Mouse (Mus musculus) frontal cortex, adult (tissue): ENCODE data around the gene Hnrnpu.
A peak's percentile ranks its signal among the peaks of the same experiment; 100 is the strongest.

ENCODE experiments used
- ATAC-seq: cut with Nextera tagmentation; 2 replicates; pipeline ENCODE4 v1.9.2; 2017; ENCODE audit warnings: mild to moderate bottlenecking, moderate library complexity, mixed read lengths; ENCODE audit not compliant: low TSS enrichment

Hnrnpu gene

DNA sequence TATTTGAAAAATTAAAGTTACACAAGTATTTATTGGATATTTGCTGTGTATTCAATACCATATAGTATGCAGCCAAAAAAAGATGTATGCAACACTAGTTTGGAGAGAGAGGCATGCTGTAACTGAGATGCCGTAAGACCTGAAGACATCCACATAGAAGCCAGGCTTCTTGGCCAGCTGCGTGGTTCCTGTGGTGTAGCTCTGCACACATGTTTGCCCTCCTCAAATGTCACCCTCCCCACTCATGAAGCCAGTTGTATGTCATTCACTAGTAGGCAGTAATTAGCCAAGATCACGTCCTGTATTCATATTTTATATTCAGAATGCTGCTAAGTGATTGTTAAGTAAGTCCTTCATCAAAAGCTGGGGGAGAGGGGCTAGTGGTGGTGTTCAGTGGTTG, 3.8 kb upstream of the Hnrnpu start:
- ATAC-seq = no peak

DNA sequence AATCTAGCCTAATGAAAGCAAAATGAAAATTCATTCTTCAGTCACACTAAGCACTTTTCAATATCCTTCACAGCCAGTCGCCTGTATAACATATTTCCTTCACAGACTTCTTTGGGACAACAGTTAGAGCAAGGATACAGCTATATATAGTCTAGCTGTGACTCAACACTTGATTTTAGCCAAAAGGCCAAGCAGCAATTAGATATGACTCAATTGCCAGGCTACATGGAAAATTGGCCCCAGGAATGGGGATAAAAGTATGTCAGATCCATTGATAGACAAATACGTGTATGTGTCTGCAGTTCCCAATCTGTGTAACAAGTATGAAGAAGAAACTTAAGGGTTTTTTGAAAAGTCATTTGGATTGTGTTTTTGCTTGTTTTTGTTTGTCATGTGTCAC, 2.6 kb upstream of the Hnrnpu start:
- no peak for ATAC-seq

GRCm38 (mm10) chr1:178338318-178338641, 683 bp upstream of the Hnrnpu start:
- no peak for ATAC-seq

DNA sequence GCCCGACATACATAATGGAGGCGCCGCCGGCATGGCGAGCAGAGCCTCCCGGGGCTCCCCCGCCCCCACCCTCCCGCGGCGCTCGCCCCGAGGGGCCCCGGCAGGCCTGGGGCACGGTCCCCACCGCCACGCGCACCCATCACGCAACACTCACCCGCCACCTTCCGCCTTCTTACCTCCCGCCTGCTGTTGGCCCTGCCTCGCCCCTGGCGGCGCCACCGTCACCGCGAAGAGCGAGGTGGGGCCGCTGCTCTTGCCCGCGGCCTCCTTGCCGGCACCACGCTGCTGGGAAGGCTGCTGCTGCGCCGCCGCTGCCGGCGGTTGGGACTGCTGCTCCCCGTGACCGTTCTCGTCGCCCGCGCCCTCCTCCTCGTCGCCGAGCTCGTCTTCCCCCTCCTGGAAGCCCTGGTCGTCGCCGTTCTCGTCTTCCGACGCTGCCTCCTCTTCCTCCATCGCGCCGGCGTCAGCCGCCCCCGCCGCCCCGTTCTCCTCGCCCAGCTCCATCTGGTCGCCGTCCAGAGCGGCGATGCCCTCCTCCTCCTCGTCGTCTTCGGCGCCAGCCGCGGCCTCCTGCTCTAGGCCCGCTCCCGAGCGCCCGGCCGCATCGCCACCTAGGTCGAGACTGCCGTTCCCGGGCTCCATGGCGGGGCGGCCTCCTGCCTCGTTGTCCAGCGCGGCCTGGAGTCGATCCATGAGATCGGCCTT, 668 bp downstream of the Hnrnpu start:
- ATAC-seq = peak; percentile 41

- ATAC-seq = peak; percentile 64
Observed at GRCm38 (mm10) chr1:178336289-178336775, 1.3 kb downstream of the Hnrnpu start.

- ATAC-seq = no peak
Observed at GRCm38 (mm10) chr1:178335860-178336261, 1.7 kb downstream of the Hnrnpu start.

DNA sequence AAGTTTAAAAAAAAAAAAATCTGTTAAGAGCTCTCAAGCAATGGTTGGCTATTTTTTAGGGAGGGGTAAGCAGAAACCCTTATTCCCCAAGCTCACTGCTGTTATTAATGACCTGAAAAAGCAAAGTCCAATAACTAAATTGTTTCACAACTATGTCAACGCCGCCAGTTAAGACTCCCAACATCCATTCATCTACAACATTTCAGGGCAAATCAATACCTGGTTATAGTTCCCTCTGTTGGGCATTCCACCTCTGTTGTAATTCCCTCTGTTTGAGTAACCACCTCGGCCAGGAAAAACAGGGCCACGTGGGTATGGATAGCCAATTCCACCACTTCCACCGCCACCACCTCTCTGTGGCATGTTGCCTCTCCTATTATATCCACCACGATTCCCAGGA, 7.7 kb downstream of the Hnrnpu start:
- ATAC-seq = no peak

GRCm38 (mm10) chr1:178329017-178329416, 8.6 kb downstream of the Hnrnpu start:
- no peak for ATAC-seq

DNA sequence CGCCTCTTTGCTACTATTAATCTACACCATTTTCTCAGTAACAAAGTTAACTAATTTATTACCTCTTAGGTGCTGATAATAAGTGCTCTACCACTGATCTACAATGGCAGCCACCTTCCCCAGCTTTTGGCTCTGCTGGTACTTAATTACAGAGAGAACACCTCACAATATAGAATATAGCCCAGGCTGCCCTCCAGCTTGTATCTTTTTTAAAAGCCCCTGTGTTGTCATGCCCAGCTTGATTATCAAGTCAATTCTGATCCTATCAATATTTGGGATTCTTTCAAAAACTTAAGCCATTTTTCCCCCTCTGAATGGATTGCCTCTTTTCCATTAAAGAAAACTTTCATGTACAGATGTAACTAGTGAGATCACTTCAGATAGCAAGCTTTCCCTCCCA, 10.6 kb downstream of the Hnrnpu start:
- ATAC-seq = no peak

DNA sequence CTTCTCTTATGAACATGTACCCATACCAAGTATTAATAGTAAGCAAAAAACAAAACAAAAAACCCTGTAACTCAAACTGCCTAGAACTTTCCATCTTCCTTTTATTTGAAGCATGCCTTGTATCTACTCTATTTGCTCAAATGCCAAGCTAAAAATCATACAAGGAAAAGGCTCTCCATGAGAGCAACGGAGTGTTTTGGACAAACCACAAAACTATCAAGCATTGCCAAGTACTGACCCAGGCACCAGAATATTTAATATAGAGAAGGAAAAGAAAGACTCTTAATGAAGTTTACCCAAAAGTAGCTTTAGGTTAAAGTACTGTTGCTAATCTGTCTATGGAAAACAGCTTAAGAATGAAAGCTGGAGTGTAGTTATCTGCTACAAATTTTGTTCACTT, 11.2 kb downstream of the Hnrnpu start:
- no peak for ATAC-seq

GRCm38 (mm10) chr1:178324568-178324967, 13.0 kb downstream of the Hnrnpu start:
- no peak for ATAC-seq

DNA sequence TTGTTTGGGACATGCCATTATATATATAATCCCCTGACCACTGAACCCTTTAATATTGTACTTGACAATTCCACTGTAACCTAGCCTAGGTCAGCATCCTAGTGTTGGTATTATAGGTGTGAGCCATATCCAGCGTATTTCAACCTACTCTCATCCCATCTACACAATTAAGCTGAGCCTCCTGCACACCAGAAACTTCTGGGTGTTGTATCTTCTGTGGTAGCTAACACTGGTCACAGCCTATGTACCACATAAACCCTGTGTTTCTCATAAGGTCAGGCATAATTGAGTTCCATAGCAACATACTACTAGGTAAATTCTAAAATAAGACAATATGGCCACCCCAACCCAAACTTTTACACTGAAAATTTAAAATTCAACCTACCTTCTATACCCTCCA, 14.4 kb downstream of the Hnrnpu start:
- ATAC-seq = no peak

DNA sequence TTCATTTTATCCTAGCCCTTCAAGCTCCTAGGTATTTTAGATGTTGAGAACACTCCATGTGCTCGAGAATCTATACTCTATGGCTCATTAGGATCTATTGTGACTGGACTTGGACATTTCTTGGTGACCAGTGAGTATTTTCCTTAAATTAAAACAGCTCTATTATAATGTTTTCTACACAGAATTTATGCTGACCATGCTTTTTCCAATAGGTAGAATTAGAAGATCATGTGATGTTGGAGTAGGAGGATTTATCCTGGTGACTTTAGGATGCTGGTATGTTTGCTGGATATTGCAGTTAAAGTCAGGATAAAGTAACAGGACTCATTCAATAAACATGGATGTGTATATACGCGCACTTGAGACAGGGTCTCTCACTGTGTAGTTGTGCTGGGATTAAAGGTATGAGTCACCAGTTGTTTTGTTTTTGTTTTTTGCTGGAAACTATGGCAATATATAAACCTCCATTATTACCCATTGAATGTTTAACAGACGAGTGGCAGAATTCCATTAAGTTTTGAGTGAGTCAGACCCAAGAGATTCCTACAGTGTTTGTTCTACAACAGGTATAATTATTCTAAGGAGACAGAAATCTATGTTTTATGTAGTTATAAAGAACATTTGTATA, 15.8 kb downstream of the Hnrnpu start:
- ATAC-seq = no peak

- ATAC-seq = no peak
Observed at GRCm38 (mm10) chr1:178320723-178321590, 16.6 kb downstream of the Hnrnpu start.

GRCm38 (mm10) chr1:178320038-178320722, 17.4 kb downstream of the Hnrnpu start:
- no peak for ATAC-seq

GRCm38 (mm10) chr1:178319295-178320037, 18.1 kb downstream of the Hnrnpu start:
- no peak; the same call in 1 of the 2 replicates for ATAC-seq

DNA sequence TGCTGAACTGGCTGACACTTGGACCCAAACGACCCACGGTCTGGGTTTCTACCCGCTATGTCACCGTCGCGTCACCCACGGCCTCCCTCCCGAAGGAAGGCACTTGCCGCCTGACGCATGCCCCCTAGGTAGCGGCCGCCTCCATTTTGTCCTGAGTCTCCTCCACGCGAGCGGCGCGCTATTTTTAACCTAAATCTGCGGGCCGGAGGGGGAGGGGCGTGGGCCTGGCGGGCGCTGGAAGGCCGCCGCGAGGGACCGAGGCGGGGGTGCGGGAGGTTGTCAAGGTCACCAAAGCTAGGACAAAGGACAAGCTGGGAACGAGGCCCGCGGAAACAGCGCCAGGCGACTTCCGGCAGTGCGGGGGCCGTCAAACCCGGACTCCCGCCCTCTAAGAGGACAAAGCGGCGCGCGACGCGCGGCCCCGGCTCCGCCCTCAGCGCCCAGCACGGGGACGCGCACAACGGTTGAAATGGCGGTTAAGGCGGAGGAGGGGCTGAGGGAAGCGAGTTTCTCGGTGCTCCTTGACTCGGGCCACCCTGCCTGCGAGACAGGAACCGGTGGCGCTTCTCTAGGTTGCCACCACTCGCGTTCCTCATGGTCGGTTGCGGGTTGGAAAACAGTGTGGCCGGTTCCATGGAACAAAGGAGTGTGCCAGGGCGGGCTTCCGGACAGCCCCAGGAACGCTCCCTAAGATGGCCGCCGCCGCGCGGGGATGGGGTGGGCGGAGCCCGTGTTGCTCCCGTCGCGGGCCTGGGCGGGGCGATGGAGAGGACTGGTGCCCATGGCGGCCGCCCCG, 19.0 kb downstream of the Hnrnpu start, which contains the start of gene Cox20:
Cox20 (plus strand) TSS at position 742 of the 796 bp plus-strand sequence.
- peak; percentile 79 for ATAC-seq

DNA sequence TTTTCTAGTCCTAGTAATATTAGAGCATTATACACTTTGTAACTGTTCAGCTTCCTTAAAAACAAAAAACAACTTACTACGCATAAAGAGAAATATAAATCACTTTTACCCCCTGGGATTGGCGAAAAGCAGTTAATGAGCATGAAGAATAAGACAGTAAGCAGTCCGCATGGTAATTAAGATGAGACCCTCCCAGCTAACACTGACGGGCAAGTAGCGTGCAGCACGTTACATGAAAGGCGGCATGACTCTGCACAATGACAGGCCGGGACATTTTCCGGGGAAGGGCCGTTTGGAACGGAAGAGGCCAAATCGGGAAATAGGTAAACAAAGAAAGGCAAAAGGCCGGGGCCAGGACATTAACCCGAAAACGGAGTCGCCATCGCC, 19.6 kb downstream of the Hnrnpu start:
- peak; percentile 48 for ATAC-seq

DNA sequence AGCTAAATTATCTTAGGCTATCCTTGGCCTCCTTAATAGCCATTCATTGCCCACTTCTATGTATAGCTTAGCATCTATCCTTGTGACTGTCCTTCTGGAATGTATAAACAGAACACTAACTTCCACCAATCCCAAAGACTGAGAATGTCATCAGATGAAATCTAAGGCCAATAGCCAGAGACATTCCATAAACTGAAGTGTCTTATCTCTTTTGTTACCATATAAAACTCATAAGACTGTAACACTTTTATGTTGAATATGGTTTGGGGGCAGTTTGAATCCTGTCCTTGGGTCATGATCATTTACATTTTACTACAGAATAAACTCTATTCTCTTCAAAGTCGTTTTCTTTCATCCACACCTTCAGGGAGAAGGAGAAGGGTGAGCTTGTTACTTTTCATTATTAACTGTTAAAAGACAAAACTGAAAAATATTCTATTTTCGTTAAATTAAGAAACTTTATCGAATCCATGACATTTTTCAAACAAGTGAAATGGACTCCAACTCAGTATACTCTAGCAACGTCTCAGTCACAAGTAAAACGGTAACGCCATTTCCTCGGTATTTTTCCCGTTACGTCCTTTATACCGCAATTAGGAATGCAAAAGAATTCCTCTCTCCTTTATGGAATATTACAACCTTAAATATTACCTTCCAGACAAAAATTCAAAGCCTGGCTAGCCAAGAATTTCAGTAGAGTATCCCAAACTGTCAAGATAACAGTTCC, 20.2 kb downstream of the Hnrnpu start:
- no peak for ATAC-seq

DNA sequence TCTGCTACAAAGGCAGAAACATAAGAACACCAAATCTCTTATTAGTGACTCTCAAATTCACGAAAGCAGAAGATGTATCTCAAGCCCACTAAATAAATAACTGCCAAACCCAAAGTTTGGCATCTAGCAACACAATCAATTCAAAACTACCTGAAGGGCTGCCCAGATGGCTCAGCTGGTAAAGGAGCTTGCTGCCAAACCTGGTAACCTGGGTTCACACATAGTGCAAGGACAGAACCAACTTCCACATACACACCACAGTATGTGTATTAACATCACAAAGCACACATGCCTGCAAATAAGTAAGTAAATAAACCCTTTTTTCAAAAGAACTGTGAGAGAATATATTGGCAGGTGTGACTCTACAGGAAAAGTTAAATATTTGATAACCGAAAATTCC, 23.4 kb downstream of the Hnrnpu start:
- no peak for ATAC-seq
